Mouse (Mus musculus): Measurements from ENCODE around the gene Zfp365. TPM values are rescaled to one million over a fixed set of nuclear protein-coding genes. Genes with fewer than 3 reads are reported as not detected.

The Zfp365 gene
- polyA plus RNA-seq, 1 experiment from 2014 or later: 1.7 TPM

DNA sequence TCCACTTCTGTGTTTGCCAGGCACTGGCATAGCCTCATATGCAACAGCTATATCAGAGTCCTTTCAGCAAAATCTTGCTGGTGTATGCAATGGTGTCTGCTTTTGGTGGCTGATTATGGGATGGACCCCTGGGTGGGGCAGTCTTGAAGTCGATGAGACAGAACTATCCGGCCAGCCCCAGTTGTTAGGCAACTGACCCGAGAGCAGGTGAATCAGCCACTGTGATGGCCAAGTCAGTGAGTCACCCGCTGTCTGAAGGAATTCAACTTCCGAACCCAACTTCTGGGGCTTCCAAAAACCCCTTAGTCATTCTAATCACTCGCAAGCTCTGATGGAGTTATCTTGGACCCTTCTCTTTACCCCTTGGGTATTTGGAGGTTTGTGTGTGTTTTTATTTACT, 46.6 kb downstream of the Zfp365 start:
- 90% methylated on average over 6 of the region's 6 CpGs for WGBS
- no peaks in the 10 kb centered on the region for H3K36me3 ChIP-seq
- no peak overlapping the region for H3K9ac ChIP-seq
- ATAC-seq (ENCODE audit: insufficient number of reproducible peaks, low FRiP score, low TSS enrichment, low read depth): no peak
- no peaks in the 10 kb centered on the region for H3K9me3 ChIP-seq
- H3K4me2 ChIP-seq: no peak overlapping the region
- H3K4me1 ChIP-seq: no peaks in the 10 kb centered on the region
- H3K4me3 ChIP-seq: no peak overlapping the region
- no peaks in the 10 kb centered on the region for H3K27me3 ChIP-seq
- no peak overlapping the region for H3K27ac ChIP-seq

DNA sequence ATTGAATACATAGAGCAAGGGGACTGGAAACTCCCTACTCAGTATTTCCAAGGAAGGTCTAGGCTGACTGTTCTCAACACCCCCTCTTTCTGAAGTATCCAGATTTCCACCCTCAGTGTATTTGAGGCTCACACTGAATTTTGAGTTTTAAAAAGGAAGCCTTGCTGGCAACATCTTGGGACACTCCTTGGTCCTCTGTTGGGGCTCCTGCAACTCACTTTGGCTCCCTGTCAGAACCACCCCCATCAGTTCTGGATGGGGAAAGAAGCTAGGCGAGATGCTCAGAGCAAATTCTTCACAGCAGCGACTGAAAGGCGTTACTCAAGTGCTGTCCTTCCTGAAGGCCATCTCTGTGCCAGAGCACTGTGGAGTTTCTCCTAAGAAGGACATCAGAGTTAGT, 47.4 kb downstream of the Zfp365 start:
- H3K4me1 ChIP-seq: no peaks in the 10 kb centered on the region
- no peaks in the 10 kb centered on the region for H3K36me3 ChIP-seq
- no peaks in the 10 kb centered on the region for H3K9me3 ChIP-seq
- no peaks in the 10 kb centered on the region for H3K27me3 ChIP-seq
- H3K4me3 ChIP-seq: no peak overlapping the region
- H3K9ac ChIP-seq: no peak overlapping the region
- no peak overlapping the region for H3K27ac ChIP-seq
- ATAC-seq (ENCODE audit: insufficient number of reproducible peaks, low FRiP score, low TSS enrichment, low read depth): no peak
- WGBS: 71% methylated on average over 3 of the region's 3 CpGs
- H3K4me2 ChIP-seq: no peak overlapping the region

DNA sequence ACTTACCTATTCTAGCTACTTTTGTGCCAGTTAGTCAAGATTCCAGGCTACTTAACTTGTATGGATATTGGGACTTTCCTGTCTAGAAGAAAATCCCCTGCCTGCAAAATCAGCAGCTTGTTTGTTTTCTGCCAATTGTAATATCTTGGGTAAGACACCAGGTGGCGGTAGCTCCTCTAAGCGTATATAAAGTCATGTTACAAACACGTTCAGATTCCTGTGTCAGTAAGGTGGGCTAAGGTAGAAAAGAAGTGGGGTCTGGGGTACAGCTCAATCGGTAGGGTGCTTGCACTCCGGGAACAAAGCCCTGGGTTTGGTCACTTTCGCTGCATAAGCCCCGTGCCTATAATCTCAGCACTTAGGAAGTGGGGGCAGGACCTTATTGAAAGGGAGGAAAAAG, 50.1 kb downstream of the Zfp365 start:
- ATAC-seq (ENCODE audit: insufficient number of reproducible peaks, low FRiP score, low TSS enrichment, low read depth): no peak
- Histone ChIP-seq H3K9ac (no peak overlapping the region), H3K9me3 (no peaks in the 10 kb centered on the region), H3K4me1 (no peaks in the 10 kb centered on the region), H3K4me2 (no peak overlapping the region), H3K4me3 (no peak overlapping the region), H3K36me3 (no peaks in the 10 kb centered on the region), H3K27ac (no peak overlapping the region), H3K27me3 (no peaks in the 10 kb centered on the region)
- WGBS: 12% methylated on average over 7 of the region's 7 CpGs

DNA sequence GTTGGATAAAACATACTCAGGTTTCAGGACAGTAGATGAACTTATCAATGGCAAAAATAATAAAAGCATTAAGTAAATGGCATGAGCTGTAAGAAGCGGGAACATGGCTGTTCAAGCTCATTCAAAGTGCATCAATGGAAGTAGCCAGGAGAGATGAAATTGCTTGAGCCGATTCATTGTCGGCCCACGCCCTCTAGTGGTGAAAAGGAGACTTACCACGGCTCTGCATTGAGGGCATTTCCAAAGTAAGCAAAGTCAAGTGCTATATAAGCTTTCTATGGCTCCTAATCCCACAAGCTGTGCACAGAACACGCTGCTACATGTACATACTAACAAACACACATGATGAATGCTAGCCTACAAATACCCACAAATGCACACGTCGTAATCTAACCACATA, 53.6 kb downstream of the Zfp365 start:
- 0 out of 2 replicates have a peak, but pooled peaks cover 2% of the 10 kb centered on the region for H3K27me3 ChIP-seq
- H3K4me2 ChIP-seq: no peak overlapping the region
- no peak overlapping the region for H3K4me3 ChIP-seq
- H3K27ac ChIP-seq: no peak overlapping the region
- H3K4me1 ChIP-seq: no peaks in the 10 kb centered on the region
- 17% methylated on average over 8 of the region's 8 CpGs for WGBS
- no peak overlapping the region for H3K9ac ChIP-seq
- no peak for ATAC-seq (ENCODE audit: insufficient number of reproducible peaks, low FRiP score, low TSS enrichment, low read depth)
- H3K36me3 ChIP-seq: no peaks in the 10 kb centered on the region
- no peaks in the 10 kb centered on the region for H3K9me3 ChIP-seq

DNA sequence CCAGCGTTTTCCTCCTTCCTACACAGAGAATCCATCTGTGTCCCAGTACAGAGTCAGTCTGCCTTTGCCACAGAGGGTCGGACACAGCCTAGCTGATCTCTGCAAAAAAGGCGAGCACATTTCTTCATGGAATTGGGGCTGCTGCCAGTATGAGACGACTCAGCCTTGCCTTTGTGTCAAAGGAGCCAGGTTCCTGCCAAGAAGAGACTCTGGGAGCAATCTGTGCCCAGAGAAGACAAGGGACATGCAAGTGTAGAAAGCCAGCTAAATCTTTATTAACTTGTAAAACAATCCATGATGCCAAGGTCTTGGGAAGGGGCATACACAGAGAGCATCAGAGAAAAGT, 54.9 kb downstream of the Zfp365 start:
- Histone ChIP-seq H3K9me3 (no peaks in the 10 kb centered on the region), H3K4me2 (no peak overlapping the region), H3K4me3 (no peak overlapping the region), H3K36me3 (no peaks in the 10 kb centered on the region), H3K9ac (no peak overlapping the region), H3K27me3 (0 out of 2 replicates have a peak, but pooled peaks cover 2% of the 10 kb centered on the region), H3K27ac (no peak overlapping the region), H3K4me1 (no peaks in the 10 kb centered on the region)
- 73% methylated on average over 4 of the region's 4 CpGs for WGBS
- no peak for ATAC-seq (ENCODE audit: insufficient number of reproducible peaks, low FRiP score, low TSS enrichment, low read depth)

DNA sequence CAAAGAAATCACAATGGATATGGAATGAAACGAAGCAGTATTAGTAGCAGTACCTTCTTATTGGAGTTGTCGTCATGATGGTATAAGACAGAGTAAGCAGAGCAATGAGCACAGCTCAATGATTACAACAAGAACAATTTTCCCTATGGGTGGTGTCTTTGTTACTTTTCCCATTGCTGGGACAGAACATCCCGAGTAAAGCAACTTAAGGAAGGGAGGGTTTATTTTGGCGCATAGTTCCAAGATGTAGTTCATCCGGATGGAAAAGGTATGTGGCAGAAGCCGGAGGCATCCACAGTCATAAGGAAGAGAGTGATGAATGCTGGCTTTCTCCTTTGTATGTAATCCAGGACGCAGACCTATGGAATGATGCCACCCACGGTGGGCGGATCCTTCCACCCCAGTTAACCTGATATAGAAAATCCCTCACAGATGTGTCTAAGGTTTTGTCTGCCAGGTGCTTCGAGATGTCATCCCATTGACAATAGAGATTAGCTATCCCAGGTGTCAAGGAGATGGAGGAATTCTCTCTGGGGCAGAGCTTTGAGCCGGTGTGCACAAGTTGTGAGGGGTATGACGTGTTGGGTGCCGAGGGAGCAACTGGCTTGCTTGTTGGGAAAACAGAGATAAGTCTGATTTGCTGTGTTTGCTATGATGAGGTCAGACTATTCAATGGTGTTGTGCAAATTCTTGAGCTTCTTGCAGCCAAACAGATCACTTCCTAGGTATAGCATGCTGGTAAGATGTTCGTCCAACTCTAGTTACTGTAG, 55.5 kb downstream of the Zfp365 start:
- WGBS: 90% methylated on average over 14 of the region's 14 CpGs
- H3K4me3 ChIP-seq: no peak overlapping the region
- no peaks in the 10 kb centered on the region for H3K9me3 ChIP-seq
- H3K27ac ChIP-seq: no peak overlapping the region
- 0 out of 2 replicates have a peak, but pooled peaks cover 2% of the 10 kb centered on the region for H3K27me3 ChIP-seq
- H3K36me3 ChIP-seq: no peaks in the 10 kb centered on the region
- ATAC-seq (ENCODE audit: insufficient number of reproducible peaks, low FRiP score, low TSS enrichment, low read depth): no peak
- H3K4me2 ChIP-seq: no peak overlapping the region
- H3K4me1 ChIP-seq: no peaks in the 10 kb centered on the region
- no peak overlapping the region for H3K9ac ChIP-seq

DNA sequence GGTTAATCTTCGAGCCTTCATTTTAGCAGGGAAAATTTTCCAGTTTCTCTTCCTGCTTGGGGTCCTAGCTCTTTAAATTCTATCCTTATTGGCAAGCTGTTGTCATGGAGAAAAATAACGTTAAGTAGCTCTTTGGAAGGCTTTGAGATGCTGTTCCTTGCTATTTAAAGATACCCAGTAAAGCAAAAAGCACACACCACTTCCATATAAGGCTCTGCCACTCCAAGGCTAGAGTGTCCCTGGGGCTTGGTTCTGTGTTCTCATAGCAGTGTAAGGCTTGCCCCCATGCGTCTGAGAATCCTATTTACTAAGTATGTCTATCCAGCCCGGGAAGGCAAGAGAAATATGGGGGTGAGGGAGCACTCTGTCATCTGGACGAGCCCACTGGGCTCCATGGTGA, 56.7 kb downstream of the Zfp365 start:
- Histone ChIP-seq H3K4me1 (no peaks in the 10 kb centered on the region), H3K36me3 (no peaks in the 10 kb centered on the region), H3K9me3 (no peaks in the 10 kb centered on the region), H3K27ac (no peak overlapping the region), H3K4me3 (no peak overlapping the region), H3K4me2 (no peak overlapping the region), H3K9ac (no peak overlapping the region), H3K27me3 (0 out of 2 replicates have a peak, but pooled peaks cover 2% of the 10 kb centered on the region)
- ATAC-seq (ENCODE audit: insufficient number of reproducible peaks, low FRiP score, low TSS enrichment, low read depth): no peak
- WGBS: 57% methylated on average over 5 of the region's 5 CpGs

DNA sequence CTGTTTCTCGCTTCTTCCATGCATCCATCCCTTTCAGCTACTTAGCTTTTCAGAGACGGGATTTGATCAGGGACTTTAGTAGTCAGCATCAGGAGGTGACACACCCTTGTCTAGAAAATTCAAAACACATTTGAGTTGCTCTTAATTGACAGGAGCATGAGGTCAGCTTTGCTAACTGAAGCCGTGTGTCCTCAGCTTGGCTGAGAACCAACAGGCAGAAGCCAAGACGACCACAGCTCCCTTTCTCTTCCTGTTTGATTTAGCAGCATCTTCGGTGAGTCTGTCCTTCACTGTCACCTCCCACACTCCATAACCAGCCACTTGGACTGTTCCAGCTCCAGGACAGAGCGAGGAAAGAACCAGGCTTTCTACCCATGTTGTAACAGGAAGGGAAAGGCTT, 60.1 kb downstream of the Zfp365 start:
- no peak overlapping the region for H3K4me3 ChIP-seq
- H3K9ac ChIP-seq: no peak overlapping the region
- no peak overlapping the region for H3K27ac ChIP-seq
- 61% methylated on average over 6 of the region's 6 CpGs for WGBS
- no peaks in the 10 kb centered on the region for H3K9me3 ChIP-seq
- no peak for ATAC-seq (ENCODE audit: insufficient number of reproducible peaks, low FRiP score, low TSS enrichment, low read depth)
- no peaks in the 10 kb centered on the region for H3K4me1 ChIP-seq
- H3K27me3 ChIP-seq: 0 out of 2 replicates have a peak, but pooled peaks cover 2% of the 10 kb centered on the region
- no peak overlapping the region for H3K4me2 ChIP-seq
- H3K36me3 ChIP-seq: no peaks in the 10 kb centered on the region

DNA sequence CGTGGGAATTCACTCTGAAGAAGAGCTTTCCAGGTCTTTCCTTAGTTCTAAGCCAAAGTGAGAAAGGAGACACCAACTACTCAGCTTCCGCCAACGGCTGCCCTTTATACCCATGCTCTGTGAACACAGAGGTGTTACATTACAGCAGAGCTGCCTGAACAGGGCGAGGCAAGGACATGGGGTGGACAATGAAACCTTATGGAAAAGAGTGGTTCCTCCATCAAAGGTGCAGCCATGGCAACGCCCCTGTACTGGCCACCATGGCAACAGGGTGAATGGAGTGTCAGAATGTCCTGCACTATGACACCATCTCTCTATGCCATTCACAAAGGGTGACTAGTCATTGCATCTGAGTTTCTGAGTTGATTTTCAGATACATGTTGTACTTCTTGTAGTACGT, 61.4 kb downstream of the Zfp365 start:
- H3K4me3 ChIP-seq: no peak overlapping the region
- 0 out of 2 replicates have a peak, but pooled peaks cover 2% of the 10 kb centered on the region for H3K27me3 ChIP-seq
- peaks cover 4% of the 10 kb centered on the region; the same call in 1 of the 2 replicates for H3K4me1 ChIP-seq
- no peak overlapping the region for H3K4me2 ChIP-seq
- no peak for ATAC-seq (ENCODE audit: insufficient number of reproducible peaks, low FRiP score, low TSS enrichment, low read depth)
- no peak overlapping the region for H3K27ac ChIP-seq
- 62% methylated on average over 6 of the region's 6 CpGs for WGBS
- no peak overlapping the region for H3K9ac ChIP-seq
- H3K9me3 ChIP-seq: no peaks in the 10 kb centered on the region
- no peaks in the 10 kb centered on the region for H3K36me3 ChIP-seq

DNA sequence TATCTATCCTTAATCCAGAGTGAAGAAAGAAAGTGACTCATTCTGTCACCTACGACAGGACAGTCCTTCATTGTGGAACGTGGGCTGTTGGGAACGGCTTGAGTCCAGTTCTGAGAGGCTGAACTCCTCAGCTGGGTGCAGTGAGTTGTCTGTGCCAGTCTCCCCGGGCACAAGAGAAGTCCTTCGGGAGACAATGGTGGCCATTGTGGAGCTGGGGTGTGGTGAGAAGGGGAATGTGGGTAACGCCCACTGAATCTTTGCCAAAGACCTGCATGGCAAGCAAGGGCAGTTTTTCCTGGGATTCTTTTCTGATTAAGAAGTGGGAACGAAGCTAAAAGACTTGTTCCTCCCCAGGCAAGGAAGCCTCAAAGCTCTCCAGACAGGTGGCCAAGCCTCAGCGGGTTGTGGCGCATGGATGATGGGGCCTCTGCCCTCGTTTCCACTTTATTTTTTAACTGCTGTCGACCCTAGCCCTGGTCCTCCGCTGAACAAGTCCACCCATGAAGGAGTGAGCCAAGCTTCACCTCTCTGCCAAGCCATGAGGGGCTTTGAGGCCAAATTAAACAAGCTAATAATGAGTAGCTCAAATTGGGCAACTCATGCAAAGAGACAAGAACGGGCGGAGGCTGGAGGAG, 66.3 kb downstream of the Zfp365 start:
- H3K9ac ChIP-seq: no peak overlapping the region
- ATAC-seq (ENCODE audit: insufficient number of reproducible peaks, low FRiP score, low TSS enrichment, low read depth): no peak
- no peak overlapping the region for H3K4me2 ChIP-seq
- H3K9me3 ChIP-seq: no peaks in the 10 kb centered on the region
- H3K27me3 ChIP-seq: no peaks in the 10 kb centered on the region
- H3K36me3 ChIP-seq: no peaks in the 10 kb centered on the region
- WGBS: 73% methylated on average over 14 of the region's 14 CpGs
- peaks cover 6% of the 10 kb centered on the region; the same call in 1 of the 2 replicates for H3K4me1 ChIP-seq
- no peak overlapping the region for H3K27ac ChIP-seq
- H3K4me3 ChIP-seq: no peak overlapping the region

DNA sequence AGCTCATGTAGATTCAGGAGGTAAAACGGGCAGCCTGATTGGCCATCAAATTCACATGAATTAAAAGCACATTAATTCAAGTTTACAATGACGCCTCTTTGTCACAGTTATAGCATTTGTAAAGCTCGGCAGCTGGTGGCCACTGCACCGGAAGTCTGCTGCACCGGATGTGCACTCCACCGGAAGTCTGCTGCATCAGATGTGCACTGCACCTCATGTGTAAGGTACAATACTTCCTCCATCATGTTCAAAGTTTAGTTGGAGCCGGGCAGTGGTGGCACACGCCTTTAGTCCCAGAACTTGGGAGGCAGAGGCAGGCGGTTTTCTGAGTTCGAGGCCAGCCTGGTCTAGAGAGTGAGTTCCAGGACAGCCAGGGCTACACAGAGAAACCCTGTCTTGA, 70.9 kb downstream of the Zfp365 start:
- 81% methylated on average over 10 of the region's 10 CpGs for WGBS
- Histone ChIP-seq H3K9ac (no peak overlapping the region), H3K4me3 (no peak overlapping the region), H3K27me3 (no peaks in the 10 kb centered on the region), H3K36me3 (no peaks in the 10 kb centered on the region), H3K27ac (no peak overlapping the region), H3K4me2 (no peak overlapping the region), H3K9me3 (no peaks in the 10 kb centered on the region), H3K4me1 (peaks cover 6% of the 10 kb centered on the region; the same call in 1 of the 2 replicates)
- no peak for ATAC-seq (ENCODE audit: insufficient number of reproducible peaks, low FRiP score, low TSS enrichment, low read depth)

DNA sequence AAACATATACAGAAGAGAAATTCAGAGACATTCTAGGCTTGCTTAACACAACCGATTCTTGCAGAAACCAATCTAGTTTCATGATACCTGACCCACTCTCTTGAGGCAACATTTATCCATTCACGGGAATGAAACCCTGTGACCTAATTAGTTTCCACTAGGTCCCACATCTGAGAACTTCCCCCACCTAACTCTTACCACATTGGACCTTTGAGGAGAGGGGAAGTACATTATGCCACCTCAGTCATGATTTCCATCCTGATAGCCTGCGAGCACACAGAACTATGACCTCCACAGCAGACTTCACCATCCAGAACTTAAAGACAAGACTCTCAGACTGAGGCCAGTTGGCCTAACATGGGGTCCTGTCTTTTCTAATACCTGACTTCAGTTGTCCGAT, 71.7 kb downstream of the Zfp365 start:
- WGBS: 81% methylated on average over 4 of the region's 4 CpGs
- ATAC-seq (ENCODE audit: insufficient number of reproducible peaks, low FRiP score, low TSS enrichment, low read depth): no peak
- Histone ChIP-seq H3K27ac (no peak overlapping the region), H3K4me2 (no peak overlapping the region), H3K4me3 (no peak overlapping the region), H3K4me1 (no peaks in the 10 kb centered on the region), H3K27me3 (no peaks in the 10 kb centered on the region), H3K9me3 (no peaks in the 10 kb centered on the region), H3K9ac (no peak overlapping the region), H3K36me3 (no peaks in the 10 kb centered on the region)

All from limb, embryonic 15.5 days (tissue).